Mouse (Mus musculus): Measurements from ENCODE around the gene Kcnj15.

DNA sequence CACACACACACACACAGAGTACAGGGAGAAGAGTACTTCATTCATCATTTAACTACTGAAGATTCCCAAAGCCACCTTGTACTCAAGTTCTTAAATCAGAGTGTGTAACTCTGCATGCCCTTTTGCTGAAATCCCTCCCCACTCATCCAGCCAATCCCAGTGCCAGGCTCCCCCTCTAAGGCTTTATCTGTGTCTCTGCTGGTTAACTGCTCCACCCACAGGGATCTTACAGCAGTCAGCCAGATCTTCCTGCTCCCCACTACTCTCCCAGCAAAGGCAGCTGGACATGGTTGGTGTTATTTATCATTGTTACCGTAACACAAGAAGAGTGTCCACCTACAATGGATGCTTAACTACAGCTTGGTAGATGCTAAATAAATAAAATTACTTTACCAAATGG is 14.0 kb upstream of the Kcnj15 start:
- TF ChIP-seq CTCF (IDR thresholded peaks at IDR 0.05; ENCODE audit: borderline replicate concordance, insufficient read depth, low read depth, low read length) = no peak
- TF ChIP-seq POLR2A (IDR thresholded peaks at IDR 0.05; ENCODE audit: borderline replicate concordance, insufficient read depth, low read length) = no peak

Measured in cerebellum, adult 2 months (tissue).